Mouse (Mus musculus): ENCODE measurements around the gene Fut9. TPM values are rescaled to one million over a fixed set of nuclear protein-coding genes. Genes with fewer than 3 reads are reported as not detected.
A peak's percentile ranks its signal among the peaks of the same experiment; 100 is the strongest.

Gene Fut9
- polyA plus RNA-seq (2015; fragmentation: Nextera tagmentation; extraction: Ambion mirVana) = 0.52 and 0.63 TPM in 2 replicates

DNA sequence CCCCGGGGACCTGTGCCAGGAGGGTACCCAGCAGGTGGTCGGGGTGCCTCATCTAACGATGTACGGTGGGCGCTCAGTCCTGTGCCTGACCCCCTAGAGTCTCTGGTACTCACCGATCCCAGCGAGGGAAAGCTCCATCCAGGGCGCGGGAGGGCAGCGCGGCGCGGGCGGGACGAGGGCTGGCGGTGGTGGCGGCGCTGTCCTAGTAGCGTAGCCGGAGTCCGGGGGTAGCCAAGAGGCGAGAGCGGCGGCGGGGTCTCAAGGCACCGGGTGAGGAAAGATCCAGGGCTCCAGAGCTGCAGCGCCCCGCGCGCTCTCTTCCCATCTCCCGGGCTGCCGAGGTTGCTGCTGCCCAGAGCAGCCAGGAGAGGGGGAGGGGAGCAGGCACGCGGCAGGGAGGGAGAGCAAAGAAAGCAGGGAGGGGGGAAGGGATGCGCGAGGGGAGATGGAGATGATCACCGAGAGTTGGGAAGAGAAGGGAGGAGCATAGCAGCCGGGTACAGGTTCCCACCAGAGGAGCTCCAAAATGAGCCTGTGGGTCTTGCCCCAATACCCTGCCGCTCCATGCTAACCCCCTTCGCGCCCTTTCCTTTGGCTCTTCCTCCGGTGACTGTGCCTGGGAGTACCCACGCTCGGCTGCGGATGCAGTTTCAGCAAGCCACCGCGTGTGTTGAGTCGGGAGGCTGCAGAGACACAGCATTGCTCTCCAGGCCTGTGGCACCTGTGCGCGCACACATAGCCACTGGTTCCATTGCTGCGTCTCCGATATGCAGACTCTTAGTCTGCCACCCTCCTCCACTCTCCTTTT lies at the start of gene Fut9:
Fut9 (minus strand) TSS at position 769 of the 808 bp plus-strand sequence.
- under 1% methylated on average over 38 of the region's 52 CpGs for WGBS
- no peaks in the 10 kb centered on the region for H3K9me3 ChIP-seq (ENCODE audit: control insufficient read depth, low read length)
- peaks cover 12% of the 10 kb centered on the region; the same call in 1 of the 2 replicates for H3K27me3 ChIP-seq (ENCODE audit: control insufficient read depth, insufficient read depth, low read depth, low read length)
- H3K4me2 ChIP-seq (ENCODE audit: low read depth, low read length) = peak within 1 kb of the TSS; percentile 74
- H3K36me3 ChIP-seq (ENCODE audit: control insufficient read depth, insufficient read depth, low read length) = no peaks in the 10 kb centered on the region
- peak; percentile 68 for ATAC-seq (ENCODE audit: low read depth)
- peak within 1 kb of the TSS; percentile 50 for H3K4me3 ChIP-seq (ENCODE audit: low read length)
- H3K4me1 ChIP-seq (replicated peaks; ENCODE audit: control insufficient read depth, insufficient read depth, low read length) = peaks cover 6% of the 10 kb centered on the region; the same call in 1 of the 2 replicates
- H3K9ac ChIP-seq (ENCODE audit: low read length) = peak within 1 kb of the TSS; percentile 49
- no peak within 1 kb of the TSS for H3K27ac ChIP-seq (ENCODE audit: low read length)

DNA sequence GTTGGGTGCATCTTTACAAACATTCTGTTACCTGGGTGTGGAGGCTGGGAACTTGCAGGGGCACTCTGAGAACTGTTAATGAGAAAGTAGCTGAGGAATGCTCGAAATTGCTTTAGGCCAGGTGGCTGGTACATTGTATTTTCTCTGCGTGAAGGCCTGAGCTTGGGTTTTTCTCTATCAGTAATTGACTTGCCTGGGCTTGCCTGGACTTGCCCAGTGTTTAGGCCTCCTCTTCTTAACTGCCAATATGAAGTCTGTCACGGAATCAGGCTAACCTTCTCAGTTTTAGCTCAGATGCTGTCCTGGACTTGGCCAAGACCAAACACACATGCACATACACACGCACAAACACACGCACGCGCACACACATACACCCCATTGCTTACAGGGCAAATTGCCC lies 15.7 kb upstream of the Fut9 start:
- H3K27ac ChIP-seq (ENCODE audit: low read length) = no peak overlapping the region
- 89% methylated on average over 7 of the region's 7 CpGs for WGBS
- H3K4me2 ChIP-seq (ENCODE audit: low read depth, low read length) = no peak overlapping the region
- no peaks in the 10 kb centered on the region for H3K9me3 ChIP-seq (ENCODE audit: control insufficient read depth, low read length)
- ATAC-seq (ENCODE audit: low read depth) = no peak
- no peaks in the 10 kb centered on the region for H3K36me3 ChIP-seq (ENCODE audit: control insufficient read depth, insufficient read depth, low read length)
- H3K9ac ChIP-seq (ENCODE audit: low read length) = no peak overlapping the region
- no peaks in the 10 kb centered on the region for H3K27me3 ChIP-seq (ENCODE audit: control insufficient read depth, insufficient read depth, low read depth, low read length)
- no peaks in the 10 kb centered on the region for H3K4me1 ChIP-seq (replicated peaks; ENCODE audit: control insufficient read depth, insufficient read depth, low read length)
- no peak overlapping the region for H3K4me3 ChIP-seq (ENCODE audit: low read length)

DNA sequence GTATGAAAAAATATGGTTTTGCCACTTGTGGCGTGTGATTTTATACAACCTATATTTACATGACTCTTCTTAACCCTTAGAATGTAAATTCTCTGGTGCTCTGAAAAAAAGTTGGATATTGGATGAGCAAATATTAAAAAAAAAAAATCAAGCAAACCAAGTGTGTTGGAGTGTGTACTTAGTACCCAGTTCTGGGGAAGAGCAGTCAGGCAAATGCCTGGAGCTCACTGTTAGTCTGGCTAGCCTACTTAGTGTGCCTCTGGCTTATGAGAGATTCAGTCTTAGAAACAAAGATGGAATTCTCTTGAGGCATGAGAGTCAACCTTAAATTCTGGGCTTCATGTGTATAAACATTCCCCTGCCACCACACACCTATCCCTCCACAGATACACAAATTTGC lies 13.3 kb upstream of the Fut9 start:
- Histone ChIP-seq H3K36me3 (ENCODE audit: control insufficient read depth, insufficient read depth, low read length) (no peaks in the 10 kb centered on the region), H3K27ac (ENCODE audit: low read length) (no peak overlapping the region), H3K9ac (ENCODE audit: low read length) (no peak overlapping the region), H3K4me2 (ENCODE audit: low read depth, low read length) (no peak overlapping the region), H3K4me1 (replicated peaks; ENCODE audit: control insufficient read depth, insufficient read depth, low read length) (no peaks in the 10 kb centered on the region), H3K4me3 (ENCODE audit: low read length) (no peak overlapping the region), H3K9me3 (ENCODE audit: control insufficient read depth, low read length) (no peaks in the 10 kb centered on the region), H3K27me3 (ENCODE audit: control insufficient read depth, insufficient read depth, low read depth, low read length) (no peaks in the 10 kb centered on the region)
- 47% methylated on average over 1 of the region's 1 CpGs for WGBS
- peak; percentile 94 for ATAC-seq (ENCODE audit: low read depth)

DNA sequence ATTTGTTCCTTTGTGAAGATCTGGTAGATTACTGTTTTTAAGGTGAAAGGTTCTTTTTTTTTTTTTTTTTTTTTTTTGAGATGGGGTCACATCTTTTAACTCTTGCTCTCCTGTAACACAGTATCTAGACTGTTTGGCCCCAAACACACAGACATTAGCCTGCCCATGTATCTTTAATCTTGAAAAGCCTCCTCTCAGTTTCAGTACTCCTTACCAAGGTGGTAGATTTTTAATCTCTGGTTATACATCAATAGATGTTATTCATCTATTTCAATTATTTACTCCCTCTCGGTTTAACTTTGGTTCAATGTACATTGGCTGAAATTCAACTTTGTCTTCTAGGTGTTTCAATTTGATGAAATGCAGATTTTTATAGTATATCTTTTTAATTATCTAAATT lies 10.0 kb upstream of the Fut9 start:
- no peak for ATAC-seq (ENCODE audit: low read depth)
- Histone ChIP-seq H3K36me3 (ENCODE audit: control insufficient read depth, insufficient read depth, low read length) (no peaks in the 10 kb centered on the region), H3K27me3 (ENCODE audit: control insufficient read depth, insufficient read depth, low read depth, low read length) (no peaks in the 10 kb centered on the region), H3K4me1 (replicated peaks; ENCODE audit: control insufficient read depth, insufficient read depth, low read length) (no peaks in the 10 kb centered on the region), H3K4me2 (ENCODE audit: low read depth, low read length) (no peak overlapping the region), H3K9me3 (ENCODE audit: control insufficient read depth, low read length) (no peaks in the 10 kb centered on the region), H3K4me3 (ENCODE audit: low read length) (no peak overlapping the region), H3K9ac (ENCODE audit: low read length) (no peak overlapping the region), H3K27ac (ENCODE audit: low read length) (no peak overlapping the region)
- 53% methylated on average over 1 of the region's 1 CpGs for WGBS

DNA sequence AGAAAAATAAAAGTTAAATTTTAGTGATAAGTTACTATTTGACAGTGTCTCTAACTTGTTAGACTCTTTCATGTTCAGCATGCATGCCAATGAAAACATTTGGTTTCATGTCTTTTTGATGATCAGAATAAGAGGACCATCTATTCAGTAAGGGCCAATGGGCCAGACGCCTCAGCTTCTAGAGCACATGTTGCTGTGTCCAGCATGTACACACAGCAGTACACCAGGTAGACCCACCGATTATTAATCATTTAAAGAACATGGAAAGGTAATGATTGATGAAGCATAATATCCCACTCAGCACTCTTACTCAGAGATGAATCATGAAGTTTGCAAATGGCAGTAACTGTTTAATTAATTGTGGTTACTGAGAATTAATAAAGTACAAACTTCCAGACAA lies 1.7 kb upstream of the Fut9 start:
- Histone ChIP-seq H3K9ac (ENCODE audit: low read length) (no peak overlapping the region), H3K4me2 (ENCODE audit: low read depth, low read length) (no peak overlapping the region), H3K36me3 (ENCODE audit: control insufficient read depth, insufficient read depth, low read length) (no peaks in the 10 kb centered on the region), H3K4me1 (replicated peaks; ENCODE audit: control insufficient read depth, insufficient read depth, low read length) (peaks cover 6% of the 10 kb centered on the region; the same call in 1 of the 2 replicates), H3K27me3 (ENCODE audit: control insufficient read depth, insufficient read depth, low read depth, low read length) (peaks cover 12% of the 10 kb centered on the region; the same call in 1 of the 2 replicates), H3K4me3 (ENCODE audit: low read length) (no peak overlapping the region), H3K9me3 (ENCODE audit: control insufficient read depth, low read length) (no peaks in the 10 kb centered on the region), H3K27ac (ENCODE audit: low read length) (no peak overlapping the region)
- 78% methylated on average over 2 of the region's 2 CpGs for WGBS
- ATAC-seq (ENCODE audit: low read depth) = no peak

DNA sequence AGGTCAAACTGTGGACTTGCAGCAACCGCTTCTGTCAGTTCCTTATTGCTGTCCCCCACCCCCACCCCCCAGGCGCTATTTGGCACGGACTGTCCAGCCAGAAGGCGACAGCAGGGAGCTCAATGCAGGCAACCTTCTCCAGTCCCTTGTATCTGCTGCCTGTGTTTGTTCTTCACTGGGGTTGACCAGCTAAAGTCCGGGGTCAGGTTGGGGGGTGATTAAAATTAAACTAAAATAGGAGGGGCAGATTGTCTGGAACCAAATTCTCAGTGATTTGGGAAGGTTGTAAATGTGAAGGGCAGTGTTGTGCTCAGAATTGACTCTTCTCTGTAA lies 206 bp upstream of the Fut9 start:
- Histone ChIP-seq H3K36me3 (ENCODE audit: control insufficient read depth, insufficient read depth, low read length) (no peaks in the 10 kb centered on the region), H3K9me3 (ENCODE audit: control insufficient read depth, low read length) (no peaks in the 10 kb centered on the region), H3K4me1 (replicated peaks; ENCODE audit: control insufficient read depth, insufficient read depth, low read length) (peaks cover 6% of the 10 kb centered on the region; the same call in 1 of the 2 replicates), H3K4me2 (ENCODE audit: low read depth, low read length) (peak overlapping the region; percentile 74), H3K4me3 (ENCODE audit: low read length) (peak overlapping the region; percentile 50), H3K9ac (ENCODE audit: low read length) (no peak overlapping the region), H3K27me3 (ENCODE audit: control insufficient read depth, insufficient read depth, low read depth, low read length) (peaks cover 12% of the 10 kb centered on the region; the same call in 1 of the 2 replicates), H3K27ac (ENCODE audit: low read length) (no peak overlapping the region)
- ATAC-seq (ENCODE audit: low read depth) = peak; percentile 34; the same call in 1 of the 2 replicates
- WGBS = 3% methylated on average over 5 of the region's 5 CpGs

DNA sequence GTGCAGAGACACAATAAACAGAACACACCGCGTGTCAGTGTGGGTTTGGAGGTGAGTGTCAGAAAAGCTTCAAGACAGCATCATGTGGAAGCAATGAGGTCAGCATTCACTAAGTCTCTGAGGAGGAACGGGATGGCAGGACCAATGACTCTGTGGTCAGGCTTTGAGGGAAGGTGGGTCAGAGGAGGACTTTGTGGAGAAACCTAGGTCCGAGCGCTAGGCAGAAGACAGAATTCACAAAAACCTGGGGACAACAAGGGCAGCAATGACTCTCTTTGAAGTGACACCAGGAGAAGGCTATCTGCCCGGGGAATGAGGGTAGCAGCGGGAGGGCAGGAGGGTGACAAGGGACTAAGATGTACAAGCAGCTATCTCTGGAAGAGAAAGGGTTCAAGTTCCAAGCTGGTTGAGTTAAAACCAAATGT lies 981 bp downstream of the Fut9 start:
- H3K36me3 ChIP-seq (ENCODE audit: control insufficient read depth, insufficient read depth, low read length) = no peaks in the 10 kb centered on the region
- H3K4me1 ChIP-seq (replicated peaks; ENCODE audit: control insufficient read depth, insufficient read depth, low read length) = peaks cover 6% of the 10 kb centered on the region; the same call in 1 of the 2 replicates
- ATAC-seq (ENCODE audit: low read depth) = no peak
- peak overlapping the region; percentile 49 for H3K9ac ChIP-seq (ENCODE audit: low read length)
- peak overlapping the region; percentile 50 for H3K4me3 ChIP-seq (ENCODE audit: low read length)
- no peak overlapping the region for H3K27ac ChIP-seq (ENCODE audit: low read length)
- peaks cover 12% of the 10 kb centered on the region; the same call in 1 of the 2 replicates for H3K27me3 ChIP-seq (ENCODE audit: control insufficient read depth, insufficient read depth, low read depth, low read length)
- no peaks in the 10 kb centered on the region for H3K9me3 ChIP-seq (ENCODE audit: control insufficient read depth, low read length)
- 2% methylated on average over 7 of the region's 7 CpGs for WGBS
- H3K4me2 ChIP-seq (ENCODE audit: low read depth, low read length) = peak overlapping the region; percentile 74

DNA sequence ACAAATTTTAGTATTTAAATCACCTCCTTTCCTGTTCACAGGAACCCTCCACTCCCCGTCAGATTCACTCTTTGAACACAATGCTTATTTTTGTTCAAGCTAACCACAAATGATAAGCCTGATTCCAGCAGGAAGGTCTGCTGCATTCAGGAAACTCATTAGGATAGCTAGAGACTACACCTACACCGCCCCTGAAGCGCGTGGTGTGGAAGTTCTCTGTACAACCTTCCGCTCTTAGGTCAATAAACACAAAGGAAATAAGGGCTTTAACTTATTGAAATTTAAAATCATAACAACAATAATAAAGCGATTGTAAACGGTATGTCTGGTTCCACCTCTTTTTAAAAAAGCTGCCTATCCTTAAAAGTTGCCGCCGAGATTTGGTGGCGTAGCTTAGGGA lies 1.6 kb downstream of the Fut9 start:
- Histone ChIP-seq H3K4me2 (ENCODE audit: low read depth, low read length) (no peak overlapping the region), H3K9ac (ENCODE audit: low read length) (no peak overlapping the region)
- WGBS = 18% methylated on average over 10 of the region's 10 CpGs

DNA sequence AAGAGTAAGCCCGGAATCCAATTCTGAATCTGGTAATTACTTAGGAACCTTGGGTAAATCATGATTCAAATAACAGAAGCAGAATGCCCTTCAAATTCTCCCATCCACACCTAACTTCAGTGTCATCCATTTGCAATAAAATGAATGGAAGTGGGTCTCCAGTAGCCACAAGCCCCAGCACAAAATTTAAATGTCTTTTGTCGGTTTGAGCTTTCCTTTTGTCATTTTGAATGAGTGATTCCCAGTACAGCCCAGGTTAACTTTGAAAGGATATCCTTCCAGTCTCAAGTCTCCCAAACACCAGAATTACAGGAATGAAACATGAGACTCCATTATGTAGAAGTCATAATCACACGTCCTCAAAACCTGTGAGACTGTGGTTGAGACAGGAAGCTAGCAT lies 3.9 kb downstream of the Fut9 start:
- no peak for ATAC-seq (ENCODE audit: low read depth)
- Histone ChIP-seq H3K4me2 (ENCODE audit: low read depth, low read length) (no peak overlapping the region), H3K36me3 (ENCODE audit: control insufficient read depth, insufficient read depth, low read length) (no peaks in the 10 kb centered on the region), H3K27me3 (ENCODE audit: control insufficient read depth, insufficient read depth, low read depth, low read length) (peaks cover 12% of the 10 kb centered on the region; the same call in 1 of the 2 replicates), H3K4me1 (replicated peaks; ENCODE audit: control insufficient read depth, insufficient read depth, low read length) (peaks cover 6% of the 10 kb centered on the region; the same call in 1 of the 2 replicates), H3K4me3 (ENCODE audit: low read length) (no peak overlapping the region), H3K27ac (ENCODE audit: low read length) (no peak overlapping the region), H3K9ac (ENCODE audit: low read length) (no peak overlapping the region), H3K9me3 (ENCODE audit: control insufficient read depth, low read length) (no peaks in the 10 kb centered on the region)
- WGBS = 46% methylated on average over 3 of the region's 3 CpGs

More for the DNA sequence above, 1.6 kb downstream of the Fut9 start:
- H3K4me3 ChIP-seq (ENCODE audit: low read length) = no peak overlapping the region
- no peak for ATAC-seq (ENCODE audit: low read depth)
- peaks cover 6% of the 10 kb centered on the region; the same call in 1 of the 2 replicates for H3K4me1 ChIP-seq (replicated peaks; ENCODE audit: control insufficient read depth, insufficient read depth, low read length)
- no peaks in the 10 kb centered on the region for H3K36me3 ChIP-seq (ENCODE audit: control insufficient read depth, insufficient read depth, low read length)
- H3K27me3 ChIP-seq (ENCODE audit: control insufficient read depth, insufficient read depth, low read depth, low read length) = peaks cover 12% of the 10 kb centered on the region; the same call in 1 of the 2 replicates
- H3K27ac ChIP-seq (ENCODE audit: low read length) = no peak overlapping the region
- H3K9me3 ChIP-seq (ENCODE audit: control insufficient read depth, low read length) = no peaks in the 10 kb centered on the region
